Mouse (Mus musculus) liver, postnatal 0 days (tissue): ENCODE measurements around the gene Upk1a.

Source experiments
- CTCF ChIP-seq: sonication (generic); IDR thresholded peaks from 2 replicates; pipeline ENCODE4 v1.5.1; 2016; ENCODE audit warnings: antibody characterized with exemption, low read depth
- EP300 ChIP-seq: IDR thresholded peaks from 2 replicates; pipeline ENCODE4 v1.6.1; 2016; ENCODE audit warnings: antibody characterized with exemption, low read depth, mild to moderate bottlenecking

GRCm38 (mm10) chr7:30557901-30558514, 54.6 kb downstream of the Upk1a start:
- TF ChIP-seq CTCF, result no peak
- TF ChIP-seq EP300, result no peak
